Mouse (Mus musculus) activated CD4-positive, CD25-positive, alpha-beta regulatory T cell (primary cell): ENCODE results near the gene Maged1. TPM values are rescaled to one million over a fixed set of nuclear protein-coding genes. Genes with fewer than 3 reads are reported as not detected.

Experiments
- polyA plus RNA-seq, 2 experiments: library from polyadenylated mRNA; unstranded; fragments of 100-300 nt; shearing (Covaris generic); gene quantifications; one replicate each; pipeline ENCODE4 v1.2.1; 2017

The Maged1 gene
- polyA plus RNA-seq, result 1 to 10 TPM; 2.9 to 9.3 TPM

GRCm38 (mm10) chrX:94541918-94542355 is at the start of gene Maged1:
TSS of gene Maged1 (minus strand) at chrX:94542143.

Other genes starting within 250 kb of the Maged1 start
- not detected for gene Fam90a1b, start 175.4 kb downstream of the Maged1 start, polyA plus RNA-seq
- gene Apoo, start 175.0 kb downstream of the Maged1 start, polyA plus RNA-seq, result 10 to 100 TPM; 16.2 to 16.7 TPM
- under 1 TPM in 1 of 2 experiments, not detected in 1; 0.31 TPM for gene Gspt2, start 93.9 kb upstream of the Maged1 start, polyA plus RNA-seq
- gene Zxdb, start 182.4 kb upstream of the Maged1 start, polyA plus RNA-seq, result 10 to 100 TPM in 1 of 2 experiments, 1 to 10 TPM in 1; 5.2 to 10.3 TPM